In genomic region chr1:180464357-180464756, GRCm38 (mm10) we compare ENCODE assay signal across 25 mouse cellular contexts. TPM values are rescaled to one million over a fixed set of nuclear protein-coding genes. Genes with fewer than 3 reads are reported as not detected.
DNase-seq lines count a peak whose midpoint lies in the region; ATAC-seq lines count a peak whose summit lies in the region.
"Had no signal": no experiment of that assay in that cellular context is flagged by ENCODE, and none has a peak within 500 bp of the region (broad histone marks: within the 10 kb centered on the region; RNA-seq: fewer than 3 reads in every experiment).

No protein-coding gene starts in this region.

- no peak for DNase-seq in forebrain, embryonic 14.5 days (ENCODE audit: low spot score)
- peak; percentile 40 to 74 for DNase-seq in layer of hippocampus, adult 18-20 months (ENCODE audit: low spot score in 2 of 2)
- DNase-seq in layer of hippocampus, postnatal 10 days (ENCODE audit: low spot score in 2 of 2), result no peak
- peak; percentile 76 for DNase-seq in brain, adult 2 months (ENCODE audit: low read depth, low spot score)
- peak; percentile 82 for DNase-seq in telencephalon, adult 2 months (ENCODE audit: low read depth, low spot score)
- DNase-seq in midbrain, embryonic 14.5 days, result no peak
- DNase-seq: adrenal gland, adult 8-10 months; adrenal gland, postnatal 36 days; B cell, adult 2 months; cerebellum, adult 11 months; cerebellum, adult 8-10 months; cerebellum, postnatal 14 days; gastrocnemius, postnatal 14 days; heart, adult 2 months; heart, postnatal 14 days had no signal

- H3K4me2 ChIP-seq in forebrain, embryonic 15.5 days (replicated peaks), result no peak overlapping the region
- no peak overlapping the region for H3K4me2 ChIP-seq in forebrain, embryonic 14.5 days (ENCODE audit: low read length)
- no peak overlapping the region for H3K4me2 ChIP-seq in midbrain, embryonic 14.5 days (ENCODE audit: low read length)
- H3K4me2 ChIP-seq: embryonic facial prominence, embryonic 12.5 days; heart, embryonic 11.5 days; heart, embryonic 15.5 days; hindbrain, embryonic 13.5 days had no signal

- 0 out of 2 replicates have a peak overlapping the region, but pooled peaks have one; percentile 3 for H3K27ac ChIP-seq in forebrain, embryonic 15.5 days (replicated peaks)
- no peak overlapping the region for H3K27ac ChIP-seq in forebrain, embryonic 14.5 days (ENCODE audit: low read depth, low read length)
- H3K27ac ChIP-seq in midbrain, embryonic 14.5 days (replicated peaks; ENCODE audit: low read depth, low read length), result no peak overlapping the region
- H3K27ac ChIP-seq: embryonic facial prominence, embryonic 12.5 days; heart, adult 2 months; heart, embryonic 15.5 days; hindbrain, embryonic 13.5 days; hindbrain, postnatal 0 days had no signal

- no peaks in the 10 kb centered on the region for H3K36me3 ChIP-seq in forebrain, embryonic 15.5 days
- no peaks in the 10 kb centered on the region for H3K36me3 ChIP-seq in forebrain, embryonic 14.5 days (ENCODE audit: control insufficient read depth, insufficient read depth, low read length)
- no peaks in the 10 kb centered on the region for H3K36me3 ChIP-seq in midbrain, embryonic 14.5 days (ENCODE audit: control insufficient read depth, insufficient read depth, low read length)
- H3K36me3 ChIP-seq: embryonic facial prominence, embryonic 12.5 days; G1E; heart, embryonic 15.5 days; hindbrain, embryonic 13.5 days had no signal

- 66% methylated on average over 5 of the region's 5 CpGs for WGBS in forebrain, embryonic 15.5 days
- 70% methylated on average over 5 of the region's 5 CpGs for WGBS in forebrain, embryonic 14.5 days
- WGBS in midbrain, embryonic 14.5 days, result 75% methylated on average over 5 of the region's 5 CpGs

- ATAC-seq in forebrain, embryonic 15.5 days (replicated peaks), result no peak
- no peak for ATAC-seq in forebrain, embryonic 14.5 days
- ATAC-seq in midbrain, embryonic 14.5 days (ENCODE audit: low FRiP score, low TSS enrichment), result no peak
- ATAC-seq: CD4-positive, CD25-positive, alpha-beta regulatory T cell, adult 4 months; hindbrain, postnatal 0 days had no signal

- H3K27me3 ChIP-seq in forebrain, embryonic 15.5 days, result no peaks in the 10 kb centered on the region
- H3K27me3 ChIP-seq in forebrain, embryonic 14.5 days (replicated peaks; ENCODE audit: control insufficient read depth, insufficient read depth, low read length), result no peaks in the 10 kb centered on the region
- H3K27me3 ChIP-seq in midbrain, embryonic 14.5 days (ENCODE audit: control insufficient read depth, insufficient read depth, low read length), result no peaks in the 10 kb centered on the region
- H3K27me3 ChIP-seq: embryonic facial prominence, embryonic 12.5 days; heart, embryonic 15.5 days had no signal

- H3K9ac ChIP-seq in forebrain, embryonic 15.5 days (replicated peaks), result no peak overlapping the region
- H3K9ac ChIP-seq in forebrain, embryonic 14.5 days (ENCODE audit: low read length), result no peak overlapping the region
- H3K9ac ChIP-seq in midbrain, embryonic 14.5 days (replicated peaks; ENCODE audit: low read length), result no peak overlapping the region
- H3K9ac ChIP-seq: embryonic facial prominence, embryonic 12.5 days; heart, embryonic 15.5 days; hindbrain, embryonic 13.5 days had no signal

- H3K9me3 ChIP-seq in forebrain, embryonic 15.5 days, result no peaks in the 10 kb centered on the region
- no peaks in the 10 kb centered on the region for H3K9me3 ChIP-seq in forebrain, embryonic 14.5 days (replicated peaks; ENCODE audit: control insufficient read depth, low read length)
- no peaks in the 10 kb centered on the region for H3K9me3 ChIP-seq in midbrain, embryonic 14.5 days (ENCODE audit: control insufficient read depth, low read length)
- H3K9me3 ChIP-seq: embryonic facial prominence, embryonic 12.5 days; G1E; heart, embryonic 15.5 days had no signal

- no peak overlapping the region for H3K4me3 ChIP-seq in forebrain, embryonic 15.5 days
- no peak overlapping the region for H3K4me3 ChIP-seq in forebrain, embryonic 14.5 days (ENCODE audit: low read depth, low read length)
- no peak overlapping the region for H3K4me3 ChIP-seq in midbrain, embryonic 14.5 days (replicated peaks; ENCODE audit: low read depth, low read length)
- H3K4me3 ChIP-seq: embryonic facial prominence, embryonic 12.5 days; heart, adult 2 months; heart, embryonic 15.5 days; hindbrain, embryonic 13.5 days had no signal

- no peaks in the 10 kb centered on the region for H3K4me1 ChIP-seq in forebrain, embryonic 15.5 days
- H3K4me1 ChIP-seq in forebrain, embryonic 14.5 days (ENCODE audit: control insufficient read depth, insufficient read depth, low read length), result no peaks in the 10 kb centered on the region
- 0 out of 2 replicates have a peak, but pooled peaks cover 12% of the 10 kb centered on the region for H3K4me1 ChIP-seq in midbrain, embryonic 14.5 days (ENCODE audit: control insufficient read depth, insufficient read depth, low read length)
- H3K4me1 ChIP-seq: embryonic facial prominence, embryonic 12.5 days had no signal

RNA-seq across cellular contexts. Expression of gene Stum, which starts 18.9 kb away (rescaled TPM):
- polyA plus RNA-seq in forebrain, embryonic 15.5 days (2015; fragmentation: Nextera tagmentation; extraction: Ambion mirVana), result 4.1 and 4.2 TPM in 2 replicates
- polyA plus RNA-seq in forebrain, embryonic 14.5 days (2014; fragmentation: Nextera tagmentation; extraction: Ambion mirVana), result 3.2 and 5.3 TPM in 2 replicates
- total RNA-seq in layer of hippocampus, adult 18-20 months (2021), result 100 to 1,000 TPM; 335 to 351 TPM
- 100 to 1,000 TPM; 192 to 204 TPM for total RNA-seq in layer of hippocampus, postnatal 10 days (2021)
- 6.4 and 7.2 TPM in 2 replicates for polyA plus RNA-seq in midbrain, embryonic 14.5 days (2014; fragmentation: Nextera tagmentation; extraction: Ambion mirVana)
- total RNA-seq: common myeloid progenitor, adult 5-6 weeks; hematopoietic stem cell, adult 5-6 weeks had no signal
- polyA plus RNA-seq: CD4-positive, CD25-positive, alpha-beta regulatory T cell, adult 4 months; G1E had no signal

Comparison
In these comparisons a context has a peak if more than half of its experiments do, and no peak if none do; other contexts are left out.
1. DNase-seq: peak in layer of hippocampus, adult 18-20 months (2 of 2), brain, adult 2 months (single experiment) and telencephalon, adult 2 months (single experiment); none in forebrain, embryonic 14.5 days (single experiment), layer of hippocampus, postnatal 10 days (0 of 2) and midbrain, embryonic 14.5 days (single experiment).